Mouse (Mus musculus): ENCODE results near the gene Cfap57. TPM values are rescaled to one million over a fixed set of nuclear protein-coding genes. Genes with fewer than 3 reads are reported as not detected.

The Cfap57 gene
- polyA plus RNA-seq, 1 experiment, result not detected

DNA sequence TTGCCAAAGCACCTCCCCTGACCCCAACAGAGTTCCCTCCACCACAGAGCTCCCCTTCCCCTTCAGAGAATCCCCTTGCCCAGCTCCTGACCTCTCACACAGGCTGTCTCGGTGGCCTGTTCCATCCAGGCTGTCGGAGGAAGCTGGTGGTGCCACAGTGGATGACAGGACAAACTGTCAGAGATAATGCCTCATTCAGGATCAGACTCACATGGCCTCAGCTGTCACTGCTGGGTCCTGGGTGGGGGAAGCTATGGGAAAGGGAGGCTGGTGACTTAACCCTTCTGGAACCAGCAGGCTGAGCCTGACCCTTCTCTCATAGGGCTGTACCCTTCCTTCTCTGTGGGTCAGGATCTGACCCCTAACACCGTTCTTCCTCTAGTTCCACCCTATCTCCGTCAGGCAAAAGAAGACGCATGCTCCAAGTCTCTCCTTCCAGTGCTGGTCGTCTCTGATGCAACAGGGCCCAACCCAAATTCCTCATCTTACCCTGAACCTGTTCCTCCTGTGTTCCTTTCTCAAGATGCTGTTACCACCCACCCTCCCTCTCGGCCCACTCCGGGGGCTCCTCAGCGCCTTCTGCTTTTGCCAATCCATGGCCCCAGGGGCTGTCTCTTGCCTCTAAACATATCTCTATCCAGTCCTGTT, 77.9 kb downstream of the Cfap57 start:
- Histone ChIP-seq H3K27ac (replicated peaks; ENCODE audit: low read depth, low read length) (no peak overlapping the region), H3K4me3 (ENCODE audit: insufficient read depth, low read depth, low read length) (no peak overlapping the region), H3K4me1 (ENCODE audit: control insufficient read depth, insufficient read depth, insufficient read length, low read length) (no peaks in the 10 kb centered on the region)

- Histone ChIP-seq H3K4me1 (ENCODE audit: control insufficient read depth, insufficient read depth, insufficient read length, low read length) (no peaks in the 10 kb centered on the region), H3K27ac (replicated peaks; ENCODE audit: low read depth, low read length) (no peak overlapping the region)
These were observed 80.7 kb downstream of the Cfap57 start for GRCm38 (mm10) chr4:118539904-118540303.

GRCm38 (mm10) chr4:118537801-118538200, 82.8 kb downstream of the Cfap57 start:
- no peak overlapping the region for H3K4me3 ChIP-seq (ENCODE audit: insufficient read depth, low read depth, low read length)
- no peaks in the 10 kb centered on the region for H3K4me1 ChIP-seq (ENCODE audit: control insufficient read depth, insufficient read depth, insufficient read length, low read length)
- no peak overlapping the region for H3K27ac ChIP-seq (replicated peaks; ENCODE audit: low read depth, low read length)

More at GRCm38 (mm10) chr4:118539904-118540303, 80.7 kb downstream of the Cfap57 start:
- H3K4me3 ChIP-seq (ENCODE audit: insufficient read depth, low read depth, low read length), result no peak overlapping the region

- H3K27ac ChIP-seq (replicated peaks; ENCODE audit: low read depth, low read length), result no peak overlapping the region
- H3K4me3 ChIP-seq (ENCODE audit: insufficient read depth, low read depth, low read length), result no peak overlapping the region
- no peaks in the 10 kb centered on the region for H3K4me1 ChIP-seq (ENCODE audit: control insufficient read depth, insufficient read depth, insufficient read length, low read length)
These were observed 85.0 kb downstream of the Cfap57 start for GRCm38 (mm10) chr4:118535610-118536009.

- Histone ChIP-seq H3K27ac (replicated peaks; ENCODE audit: low read depth, low read length) (no peak overlapping the region), H3K4me1 (ENCODE audit: control insufficient read depth, insufficient read depth, insufficient read length, low read length) (no peaks in the 10 kb centered on the region), H3K4me3 (ENCODE audit: insufficient read depth, low read depth, low read length) (no peak overlapping the region)
These were observed 87.0 kb downstream of the Cfap57 start for GRCm38 (mm10) chr4:118533605-118534004.

GRCm38 (mm10) chr4:118533156-118533555, 87.4 kb downstream of the Cfap57 start:
- Histone ChIP-seq H3K27ac (replicated peaks; ENCODE audit: low read depth, low read length) (no peak overlapping the region), H3K4me1 (ENCODE audit: control insufficient read depth, insufficient read depth, insufficient read length, low read length) (no peaks in the 10 kb centered on the region), H3K4me3 (ENCODE audit: insufficient read depth, low read depth, low read length) (no peak overlapping the region)

DNA sequence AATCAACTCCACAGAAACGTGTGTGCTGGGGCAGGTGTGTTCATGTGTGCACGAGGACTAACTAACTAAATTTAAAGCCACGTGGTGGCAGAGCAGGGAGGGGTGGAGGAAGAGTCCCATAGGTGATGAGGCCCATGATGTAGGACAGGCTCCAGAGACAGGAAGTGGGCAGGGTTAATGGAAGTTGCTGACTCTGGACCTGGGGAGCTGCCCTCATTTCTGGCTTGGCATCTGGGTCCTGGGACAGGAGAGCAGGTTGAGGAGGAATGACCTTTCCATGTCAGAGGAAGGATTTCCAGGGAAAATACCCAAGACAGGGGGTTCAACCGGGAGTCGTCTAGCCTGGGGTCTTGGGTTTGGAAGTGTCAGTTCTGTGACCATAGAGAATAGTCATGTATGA, 87.9 kb downstream of the Cfap57 start:
- Histone ChIP-seq H3K4me3 (ENCODE audit: insufficient read depth, low read depth, low read length) (no peak overlapping the region), H3K4me1 (ENCODE audit: control insufficient read depth, insufficient read depth, insufficient read length, low read length) (no peaks in the 10 kb centered on the region), H3K27ac (replicated peaks; ENCODE audit: low read depth, low read length) (no peak overlapping the region)

GRCm38 (mm10) chr4:118527720-118528119, 92.9 kb downstream of the Cfap57 start:
- H3K4me1 ChIP-seq (ENCODE audit: control insufficient read depth, insufficient read depth, insufficient read length, low read length), result no peaks in the 10 kb centered on the region
- H3K4me3 ChIP-seq (ENCODE audit: insufficient read depth, low read depth, low read length), result no peak overlapping the region
- H3K27ac ChIP-seq (replicated peaks; ENCODE audit: low read depth, low read length), result no peak overlapping the region

- Histone ChIP-seq H3K4me1 (ENCODE audit: control insufficient read depth, insufficient read depth, insufficient read length, low read length) (no peaks in the 10 kb centered on the region), H3K4me3 (ENCODE audit: insufficient read depth, low read depth, low read length) (no peak overlapping the region), H3K27ac (replicated peaks; ENCODE audit: low read depth, low read length) (no peak overlapping the region)
These were observed 93.3 kb downstream of the Cfap57 start for GRCm38 (mm10) chr4:118527335-118527681.

GRCm38 (mm10) chr4:118526408-118527334, 93.9 kb downstream of the Cfap57 start, which contains the start of gene 2610528J11Rik:
2610528J11Rik (plus strand) TSS chr4:118526999.
- no peaks in the 10 kb centered on the region for H3K4me1 ChIP-seq (ENCODE audit: control insufficient read depth, insufficient read depth, insufficient read length, low read length)
- no peak within 1 kb of the TSS for H3K27ac ChIP-seq (replicated peaks; ENCODE audit: low read depth, low read length)
- H3K4me3 ChIP-seq (ENCODE audit: insufficient read depth, low read depth, low read length), result no peak within 1 kb of the TSS

- Histone ChIP-seq H3K27ac (replicated peaks; ENCODE audit: low read depth, low read length) (no peak overlapping the region), H3K4me1 (ENCODE audit: control insufficient read depth, insufficient read depth, insufficient read length, low read length) (no peaks in the 10 kb centered on the region)
These were observed 94.8 kb downstream of the Cfap57 start for GRCm38 (mm10) chr4:118525779-118526178.

DNA sequence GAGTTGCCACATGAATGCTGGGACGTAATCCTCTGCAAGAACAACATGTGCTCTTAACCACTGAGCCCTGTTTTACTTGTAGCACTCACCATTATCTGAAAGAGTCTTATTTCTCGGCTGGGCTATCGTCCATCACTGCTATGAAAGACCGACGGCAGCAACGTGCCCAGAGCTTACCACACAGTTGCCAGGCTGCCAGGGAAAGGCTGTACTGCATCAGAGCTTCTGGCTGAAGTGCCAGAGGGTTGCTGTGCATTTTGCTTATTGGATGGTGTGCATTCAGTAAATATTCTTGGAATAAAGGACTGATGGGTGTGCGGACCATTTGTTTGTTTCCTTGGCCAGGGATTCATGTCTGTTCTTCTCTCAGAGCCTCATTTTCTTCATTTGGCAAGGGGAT, 96.6 kb downstream of the Cfap57 start:
- Histone ChIP-seq H3K4me3 (ENCODE audit: insufficient read depth, low read depth, low read length) (no peak overlapping the region), H3K4me1 (ENCODE audit: control insufficient read depth, insufficient read depth, insufficient read length, low read length) (no peaks in the 10 kb centered on the region), H3K27ac (replicated peaks; ENCODE audit: low read depth, low read length) (no peak overlapping the region)

More at GRCm38 (mm10) chr4:118525779-118526178, 94.8 kb downstream of the Cfap57 start:
- no peak overlapping the region for H3K4me3 ChIP-seq (ENCODE audit: insufficient read depth, low read depth, low read length)

DNA sequence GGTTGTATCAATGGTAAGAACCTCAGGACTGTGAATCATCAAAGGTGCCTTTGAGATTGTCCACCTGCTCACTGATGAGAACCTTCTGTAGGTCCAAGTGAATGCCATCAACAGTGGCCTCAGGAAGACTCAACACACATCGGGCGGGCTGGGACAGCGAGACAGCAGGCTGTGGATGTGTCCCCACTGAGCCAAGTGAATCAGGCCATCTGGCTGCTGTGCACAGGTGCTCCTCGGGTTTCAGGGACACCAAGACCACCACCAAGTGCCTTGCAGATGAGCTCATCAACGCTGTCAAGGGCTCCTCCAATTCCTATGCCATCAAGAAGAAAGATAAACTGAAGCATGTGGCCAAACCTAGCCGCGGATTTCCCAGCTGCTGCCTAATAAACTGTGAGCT, 98.3 kb downstream of the Cfap57 start:
- Histone ChIP-seq H3K27ac (replicated peaks; ENCODE audit: low read depth, low read length) (no peak overlapping the region), H3K4me1 (ENCODE audit: control insufficient read depth, insufficient read depth, insufficient read length, low read length) (peaks cover 4% of the 10 kb centered on the region), H3K4me3 (ENCODE audit: insufficient read depth, low read depth, low read length) (no peak overlapping the region)

DNA sequence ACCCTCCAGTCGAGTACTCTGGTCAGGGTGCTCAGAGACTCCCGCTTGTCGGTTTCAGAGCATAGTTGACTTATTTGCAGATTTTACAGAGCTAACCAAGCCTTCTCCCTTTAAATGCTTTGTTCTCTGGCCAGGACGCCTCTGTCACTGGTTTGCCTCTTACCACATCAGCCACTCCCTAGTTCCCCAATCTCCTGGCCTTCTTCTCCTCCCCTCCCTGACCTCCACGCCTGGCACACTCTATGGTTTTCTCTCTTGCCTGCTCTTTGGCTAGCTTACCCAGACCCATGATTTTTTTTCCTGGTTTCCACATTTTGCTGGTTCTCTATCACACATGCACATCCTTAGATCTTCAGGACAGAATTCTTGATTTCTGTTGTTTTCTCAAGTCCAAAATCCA, 102.4 kb downstream of the Cfap57 start:
- no peak overlapping the region for H3K4me3 ChIP-seq (ENCODE audit: insufficient read depth, low read depth, low read length)
- no peak overlapping the region for H3K27ac ChIP-seq (replicated peaks; ENCODE audit: low read depth, low read length)
- peaks cover 14% of the 10 kb centered on the region for H3K4me1 ChIP-seq (ENCODE audit: control insufficient read depth, insufficient read depth, insufficient read length, low read length)

DNA sequence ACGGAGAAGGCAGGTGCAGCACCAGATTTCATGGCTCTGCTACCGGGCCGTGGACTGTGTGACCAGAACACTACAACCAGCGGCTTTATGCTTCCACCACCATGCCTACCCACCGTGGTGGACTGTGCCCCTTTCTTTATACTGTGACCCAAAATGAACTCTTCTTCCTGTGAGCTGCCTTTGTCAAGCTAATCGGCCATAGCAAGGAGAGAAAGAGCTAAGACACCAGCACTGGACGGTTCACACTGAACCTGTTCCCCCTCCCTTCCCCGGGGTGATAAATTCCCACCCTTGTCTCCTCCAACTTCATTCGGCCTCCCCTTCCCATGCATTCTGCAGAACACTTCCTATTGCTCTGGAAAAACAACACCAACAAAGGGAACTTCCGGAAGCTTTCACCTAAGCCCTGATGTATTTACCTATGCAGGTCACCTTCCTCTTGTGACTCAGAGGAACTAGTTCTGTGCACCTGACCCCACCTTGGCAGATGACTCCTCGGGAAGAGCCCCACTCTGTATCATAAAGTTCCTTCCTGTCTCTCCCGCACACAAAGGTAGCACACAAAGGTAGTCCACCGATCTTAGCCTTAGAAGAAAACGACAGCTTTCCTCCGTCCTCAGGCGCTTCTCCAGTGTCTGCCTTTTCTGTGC, 103.0 kb downstream of the Cfap57 start:
- Histone ChIP-seq H3K4me1 (ENCODE audit: control insufficient read depth, insufficient read depth, insufficient read length, low read length) (peaks cover 14% of the 10 kb centered on the region), H3K27ac (replicated peaks; ENCODE audit: low read depth, low read length) (no peak overlapping the region), H3K4me3 (ENCODE audit: insufficient read depth, low read depth, low read length) (no peak overlapping the region)
